Mouse (Mus musculus) C2C12 (cell line): ENCODE measurements around the gene Mroh3. TPM values are rescaled to one million over a fixed set of nuclear protein-coding genes. Genes with fewer than 3 reads are reported as not detected.

ENCODE experiments used
- H3K27me3 ChIP-seq: one replicate; pipeline ENCODE4 v1.6.1; 2011; ENCODE audit not compliant: control insufficient read depth, insufficient read depth, insufficient read length
- H3K36me3 ChIP-seq: one replicate; pipeline ENCODE4 v1.6.1; 2011; ENCODE audit not compliant: control insufficient read depth, insufficient read depth
- H3K4me3 ChIP-seq: one replicate; pipeline ENCODE4 v1.5.1; 2011; ENCODE audit warnings: mild to moderate bottlenecking, control low read depth; ENCODE audit not compliant: poor library complexity, insufficient read depth, severe bottlenecking
- H3K79me2 ChIP-seq: one replicate; pipeline ENCODE4 v1.6.1; 2011; ENCODE audit not compliant: control insufficient read depth, insufficient read depth
- H3K79me3 ChIP-seq: one replicate; pipeline ENCODE4 v1.6.1; 2011; ENCODE audit warnings: low read depth, control low read depth
- H3ac ChIP-seq: one replicate; pipeline ENCODE3; 2011; ENCODE audit warnings: low read depth; ENCODE audit not compliant: control insufficient read depth, insufficient read length
- CEBPB ChIP-seq: IDR thresholded peaks from one replicate; pipeline ENCODE4 v1.6.1; 2011; ENCODE audit warnings: low read depth, mild to moderate bottlenecking, control low read depth, moderate library complexity
- CTCF ChIP-seq: IDR thresholded peaks from one replicate; pipeline ENCODE4 v1.5.1; 2011; ENCODE audit not compliant: control insufficient read depth, insufficient read depth, insufficient read length
- FOSL1 ChIP-seq: IDR thresholded peaks from one replicate; pipeline ENCODE4 v1.8.0; 2011; ENCODE audit warnings: mild to moderate bottlenecking, low read length; ENCODE audit not compliant: poor library complexity, insufficient read depth, severe bottlenecking
- MAX ChIP-seq: IDR thresholded peaks from one replicate; pipeline ENCODE4 v1.6.1; 2011; ENCODE audit warnings: mild to moderate bottlenecking, control low read depth
- MYOD1 ChIP-seq: IDR thresholded peaks from one replicate; pipeline ENCODE4 v1.6.1; 2011; ENCODE audit warnings: low read depth; ENCODE audit not compliant: control insufficient read depth, insufficient read length
- MYOG ChIP-seq: IDR thresholded peaks from one replicate; pipeline ENCODE4 v1.6.1; 2011; ENCODE audit not compliant: control insufficient read depth, insufficient read length; ENCODE audit errors: extremely low read depth
- USF1 ChIP-seq: IDR thresholded peaks from one replicate; pipeline ENCODE4 v1.6.1; 2011; ENCODE audit warnings: low read depth, mild to moderate bottlenecking, control low read depth, moderate library complexity
- polyA plus RNA-seq: library from polyadenylated mRNA; unstranded; fragments of >200 nt; fragmentation: generic; extraction: Trizol; gene quantifications from one replicate; pipeline ENCODE4 v1.2.1, GENCODE M21; 2012; ENCODE audit warnings: missing spikeins

Gene Mroh3
- polyA plus RNA-seq, 1 experiment, result not detected

GRCm38 (mm10) chr1:136226626-136227025, 14.0 kb upstream of the Mroh3 start:
- H3K36me3 ChIP-seq, result peaks cover 12% of the 10 kb centered on the region
- H3K79me3 ChIP-seq, result peaks cover 2% of the 10 kb centered on the region
- no peak overlapping the region for H3K4me3 ChIP-seq
- H3ac ChIP-seq, result no peak overlapping the region
- TF ChIP-seq USF1 (no peak), MAX (no peak), CEBPB (no peak), CTCF (no peak)
- no peaks in the 10 kb centered on the region for H3K27me3 ChIP-seq
- peaks cover 21% of the 10 kb centered on the region for H3K79me2 ChIP-seq

GRCm38 (mm10) chr1:136225846-136226245, 13.2 kb upstream of the Mroh3 start:
- TF ChIP-seq FOSL1, result no peak
- no peak for TF ChIP-seq MYOD1
- TF ChIP-seq MYOG, result no peak
- no peak for TF ChIP-seq USF1
- no peak for TF ChIP-seq CEBPB
- TF ChIP-seq CTCF, result no peak
- TF ChIP-seq MAX, result no peak
- peaks cover 2% of the 10 kb centered on the region for H3K79me3 ChIP-seq
- H3K79me2 ChIP-seq, result peaks cover 13% of the 10 kb centered on the region
- H3ac ChIP-seq, result no peak overlapping the region
- H3K36me3 ChIP-seq, result peaks cover 12% of the 10 kb centered on the region
- H3K4me3 ChIP-seq, result no peak overlapping the region
- no peaks in the 10 kb centered on the region for H3K27me3 ChIP-seq

- Histone ChIP-seq H3K27me3 (no peaks in the 10 kb centered on the region), H3K79me3 (peaks cover 2% of the 10 kb centered on the region), H3K36me3 (peaks cover 12% of the 10 kb centered on the region), H3ac (no peak overlapping the region), H3K4me3 (no peak overlapping the region), H3K79me2 (no peaks in the 10 kb centered on the region)
- TF ChIP-seq USF1 (no peak), FOSL1 (no peak), MYOD1 (no peak), MYOG (no peak), CEBPB (no peak), CTCF (no peak), MAX (no peak)
Observed at GRCm38 (mm10) chr1:136223758-136224342, 11.2 kb upstream of the Mroh3 start.

GRCm38 (mm10) chr1:136222386-136222785, 9.8 kb upstream of the Mroh3 start:
- no peaks in the 10 kb centered on the region for H3K27me3 ChIP-seq
- H3K79me3 ChIP-seq, result no peaks in the 10 kb centered on the region
- no peaks in the 10 kb centered on the region for H3K79me2 ChIP-seq
- TF ChIP-seq CEBPB, result no peak
- no peak for TF ChIP-seq USF1
- no peak for TF ChIP-seq FOSL1
- no peak for TF ChIP-seq CTCF
- TF ChIP-seq MYOD1, result no peak
- TF ChIP-seq MAX, result no peak
- TF ChIP-seq MYOG, result no peak
- no peak overlapping the region for H3K4me3 ChIP-seq
- H3K36me3 ChIP-seq, result peaks cover 18% of the 10 kb centered on the region
- H3ac ChIP-seq, result no peak overlapping the region

GRCm38 (mm10) chr1:136220037-136220871, 7.6 kb upstream of the Mroh3 start:
- Histone ChIP-seq H3K4me3 (no peak overlapping the region), H3K79me2 (no peaks in the 10 kb centered on the region), H3K79me3 (no peaks in the 10 kb centered on the region), H3ac (no peak overlapping the region), H3K27me3 (no peaks in the 10 kb centered on the region), H3K36me3 (peaks cover 14% of the 10 kb centered on the region)
- no peak for TF ChIP-seq MYOD1
- no peak for TF ChIP-seq CTCF
- TF ChIP-seq USF1, result no peak
- TF ChIP-seq MAX, result no peak
- no peak for TF ChIP-seq FOSL1
- TF ChIP-seq MYOG, result no peak
- TF ChIP-seq CEBPB, result no peak

GRCm38 (mm10) chr1:136214304-136214703, 1.7 kb upstream of the Mroh3 start:
- no peak for TF ChIP-seq MYOG
- TF ChIP-seq FOSL1, result no peak
- TF ChIP-seq CTCF, result no peak
- TF ChIP-seq MAX, result no peak
- no peak for TF ChIP-seq CEBPB
- no peak for TF ChIP-seq MYOD1
- Histone ChIP-seq H3K79me3 (no peaks in the 10 kb centered on the region), H3K79me2 (no peaks in the 10 kb centered on the region), H3K36me3 (peaks cover 5% of the 10 kb centered on the region), H3ac (no peak overlapping the region), H3K27me3 (no peaks in the 10 kb centered on the region), H3K4me3 (no peak overlapping the region)
